Mouse (Mus musculus): ENCODE results near the gene Jag1. TPM values are rescaled to one million over a fixed set of nuclear protein-coding genes. Genes with fewer than 3 reads are reported as not detected.
A peak's percentile ranks its signal among the peaks of the same experiment; 100 is the strongest.

The Jag1 gene
- polyA plus RNA-seq (2012; rRNA removed): 2.4 and 3.1 TPM in 2 replicates

DNA sequence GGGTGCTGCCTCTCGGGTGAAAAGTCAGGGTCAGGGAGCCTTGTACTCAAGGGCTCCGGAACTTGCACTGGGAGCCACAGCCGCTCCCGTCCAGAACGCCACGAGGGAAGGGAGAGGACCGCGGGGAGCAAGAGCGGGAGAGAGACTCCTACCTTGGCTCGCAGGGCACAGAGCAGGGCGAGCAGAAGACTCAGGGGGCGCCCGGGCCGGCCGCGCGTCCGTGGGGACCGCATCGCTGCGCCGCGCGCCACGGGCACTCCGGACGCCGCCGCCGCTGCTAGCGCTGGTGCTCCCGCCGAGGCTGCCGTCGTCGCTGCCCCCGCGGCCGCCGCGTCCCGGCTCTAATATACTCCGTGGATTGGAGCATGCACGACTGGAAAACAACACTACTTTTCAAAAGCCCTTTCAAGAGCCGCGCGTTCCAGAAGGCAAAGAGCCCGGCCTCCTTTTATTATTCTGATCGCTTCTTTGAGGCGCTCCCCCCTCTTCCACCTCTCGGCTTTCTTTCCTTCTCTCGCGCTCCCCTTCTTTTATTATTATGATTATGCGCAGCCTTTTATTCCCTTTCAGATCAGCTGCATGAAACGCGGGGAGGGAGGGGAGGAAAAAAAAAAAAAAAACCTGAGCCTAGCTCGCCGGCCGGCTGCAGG lies at the start of gene Jag1:
Gene Jag1, minus strand, starts transcription at position 620 of the 650 bp plus-strand sequence.
- no peak for TF ChIP-seq CTCF (IDR thresholded peaks at IDR 0.05; ENCODE audit: borderline replicate concordance, insufficient read depth, low read depth, low read length)
- TF ChIP-seq POLR2A (IDR thresholded peaks at IDR 0.05; ENCODE audit: borderline replicate concordance, insufficient read depth, low read length): no peak
- WGBS: under 1% methylated on average over 59 of the region's 59 CpGs
- H3K4me1 ChIP-seq (ENCODE audit: control insufficient read depth, insufficient read depth, low read length): 0 out of 2 replicates have a peak, but pooled peaks cover 3% of the 10 kb centered on the region

DNA sequence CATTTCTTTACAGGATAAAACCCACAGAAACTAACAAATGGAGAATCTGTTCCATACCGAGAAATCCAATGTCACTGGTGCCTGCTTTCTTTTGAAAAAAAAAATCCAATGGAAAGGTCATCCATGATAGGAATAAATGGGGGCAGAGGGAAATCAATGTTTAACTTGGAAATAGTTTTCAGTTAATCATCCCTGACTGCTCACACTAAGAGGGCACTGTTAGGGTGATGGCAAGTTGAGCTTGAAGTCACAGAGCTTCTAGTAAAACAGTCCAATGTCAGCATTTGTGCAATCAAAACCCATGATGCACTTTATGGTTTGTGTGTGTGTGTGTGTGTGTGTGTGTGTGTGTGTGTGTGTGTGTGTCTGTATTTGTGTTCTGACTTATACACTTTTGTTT lies 39.6 kb upstream of the Jag1 start:
- no peak overlapping the region for H3K27ac ChIP-seq (ENCODE audit: insufficient read depth, low read length)
- no peak overlapping the region for H3K4me3 ChIP-seq (replicated peaks; ENCODE audit: insufficient read depth, low read depth, low read length)
- H3K4me1 ChIP-seq (ENCODE audit: control insufficient read depth, insufficient read depth, low read length): no peaks in the 10 kb centered on the region
- WGBS: 56% methylated on average over 1 of the region's 1 CpGs
- TF ChIP-seq POLR2A (IDR thresholded peaks at IDR 0.05; ENCODE audit: borderline replicate concordance, insufficient read depth, low read length): no peak
- TF ChIP-seq CTCF (IDR thresholded peaks at IDR 0.05; ENCODE audit: borderline replicate concordance, insufficient read depth, low read depth, low read length): no peak
- H3K27me3 ChIP-seq (ENCODE audit: control insufficient read depth, insufficient read depth, low read length): no peaks in the 10 kb centered on the region
- DNase-seq: no peak

More for the DNA sequence above, at the start of gene Jag1:
- DNase-seq: peak in 1 of 2 experiments; percentile 27
- Histone ChIP-seq H3K4me3 (replicated peaks; ENCODE audit: insufficient read depth, low read depth, low read length) (peak within 1 kb of the TSS; percentile 54), H3K27ac (ENCODE audit: insufficient read depth, low read length) (no peak within 1 kb of the TSS; the same call in 1 of the 2 replicates), H3K27me3 (ENCODE audit: control insufficient read depth, insufficient read depth, low read length) (peaks cover 7% of the 10 kb centered on the region; the same call in 1 of the 2 replicates)

DNA sequence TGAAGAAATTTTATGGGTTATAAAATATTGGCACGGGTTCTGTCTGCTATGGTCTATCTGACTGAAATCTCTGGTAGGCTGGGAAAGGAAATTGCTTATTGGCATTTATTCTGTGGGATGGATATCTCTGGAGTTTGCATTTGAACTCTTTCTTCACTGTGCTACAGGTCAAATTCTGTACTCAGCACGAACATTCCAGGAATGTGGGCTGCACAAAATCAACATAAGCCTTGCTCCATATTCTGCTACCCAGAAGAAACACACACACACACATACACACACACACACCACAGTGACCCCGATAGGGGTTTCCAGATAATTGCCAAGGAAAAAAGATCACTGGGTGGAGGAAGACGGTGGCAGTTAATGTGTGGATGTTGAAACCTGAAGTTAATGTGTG lies 37.4 kb upstream of the Jag1 start:
- Histone ChIP-seq H3K4me1 (ENCODE audit: control insufficient read depth, insufficient read depth, low read length) (no peaks in the 10 kb centered on the region), H3K27me3 (ENCODE audit: control insufficient read depth, insufficient read depth, low read length) (no peaks in the 10 kb centered on the region), H3K27ac (ENCODE audit: insufficient read depth, low read length) (no peak overlapping the region), H3K4me3 (replicated peaks; ENCODE audit: insufficient read depth, low read depth, low read length) (no peak overlapping the region)
- DNase-seq: no peak
- TF ChIP-seq POLR2A (IDR thresholded peaks at IDR 0.05; ENCODE audit: borderline replicate concordance, insufficient read depth, low read length) (no peak), CTCF (IDR thresholded peaks at IDR 0.05; ENCODE audit: borderline replicate concordance, insufficient read depth, low read depth, low read length) (no peak)
- WGBS: 71% methylated on average over 4 of the region's 4 CpGs

DNA sequence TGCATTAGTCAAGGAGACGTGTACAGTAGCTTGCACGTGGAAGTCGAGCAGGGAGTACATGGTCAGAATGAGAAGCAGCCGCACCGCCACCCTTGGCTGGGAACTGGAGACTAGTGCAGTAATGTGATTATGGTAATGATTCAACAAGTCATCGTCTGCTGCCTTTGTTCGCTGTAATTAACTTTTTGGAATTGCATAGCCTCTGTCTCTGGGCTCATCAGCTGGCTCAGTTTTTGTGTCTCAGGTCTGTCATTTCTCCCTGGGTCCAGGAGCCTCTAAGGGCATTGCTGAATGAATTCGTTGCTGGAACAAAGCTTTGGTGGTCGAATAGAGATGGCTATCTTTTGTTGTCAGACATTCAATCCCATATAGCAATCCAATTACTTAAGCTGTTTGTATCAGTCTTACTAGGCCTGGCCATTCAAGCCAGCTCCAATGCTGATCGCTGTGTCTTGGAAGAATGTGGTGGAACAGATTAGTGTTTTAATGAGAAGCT lies 36.8 kb upstream of the Jag1 start:
- no peaks in the 10 kb centered on the region for H3K27me3 ChIP-seq (ENCODE audit: control insufficient read depth, insufficient read depth, low read length)
- 31% methylated on average over 10 of the region's 10 CpGs for WGBS
- no peak overlapping the region for H3K4me3 ChIP-seq (replicated peaks; ENCODE audit: insufficient read depth, low read depth, low read length)
- no peak overlapping the region for H3K27ac ChIP-seq (ENCODE audit: insufficient read depth, low read length)
- H3K4me1 ChIP-seq (ENCODE audit: control insufficient read depth, insufficient read depth, low read length): no peaks in the 10 kb centered on the region
- no peak for DNase-seq
- TF ChIP-seq CTCF (IDR thresholded peaks at IDR 0.05; ENCODE audit: borderline replicate concordance, insufficient read depth, low read depth, low read length) (no peak), POLR2A (IDR thresholded peaks at IDR 0.05; ENCODE audit: borderline replicate concordance, insufficient read depth, low read length) (no peak)

DNA sequence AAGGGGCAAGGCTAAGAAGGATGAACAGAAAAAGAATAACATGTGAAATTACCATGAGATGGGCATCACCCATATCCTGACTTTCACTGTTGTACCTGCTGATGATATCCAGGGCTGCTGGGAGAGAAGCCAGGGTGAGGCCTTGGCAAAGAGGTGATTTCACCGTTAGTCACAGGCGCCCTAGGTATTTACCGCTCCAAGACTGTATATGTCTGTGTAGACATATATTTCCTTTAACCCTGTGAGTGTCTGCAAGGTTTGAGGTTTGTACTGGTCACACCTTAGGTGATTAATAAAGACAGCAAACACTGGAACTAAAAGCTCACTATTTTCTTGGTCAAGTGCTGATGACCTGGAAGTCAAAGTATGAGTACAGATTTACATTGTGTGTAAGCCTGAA lies 34.5 kb upstream of the Jag1 start:
- H3K4me3 ChIP-seq (replicated peaks; ENCODE audit: insufficient read depth, low read depth, low read length): no peak overlapping the region
- no peaks in the 10 kb centered on the region for H3K4me1 ChIP-seq (ENCODE audit: control insufficient read depth, insufficient read depth, low read length)
- no peak overlapping the region for H3K27ac ChIP-seq (ENCODE audit: insufficient read depth, low read length)
- DNase-seq: no peak
- H3K27me3 ChIP-seq (ENCODE audit: control insufficient read depth, insufficient read depth, low read length): no peaks in the 10 kb centered on the region
- TF ChIP-seq CTCF (IDR thresholded peaks at IDR 0.05; ENCODE audit: borderline replicate concordance, insufficient read depth, low read depth, low read length) (no peak), POLR2A (IDR thresholded peaks at IDR 0.05; ENCODE audit: borderline replicate concordance, insufficient read depth, low read length) (no peak)
- 95% methylated on average over 3 of the region's 3 CpGs for WGBS

DNA sequence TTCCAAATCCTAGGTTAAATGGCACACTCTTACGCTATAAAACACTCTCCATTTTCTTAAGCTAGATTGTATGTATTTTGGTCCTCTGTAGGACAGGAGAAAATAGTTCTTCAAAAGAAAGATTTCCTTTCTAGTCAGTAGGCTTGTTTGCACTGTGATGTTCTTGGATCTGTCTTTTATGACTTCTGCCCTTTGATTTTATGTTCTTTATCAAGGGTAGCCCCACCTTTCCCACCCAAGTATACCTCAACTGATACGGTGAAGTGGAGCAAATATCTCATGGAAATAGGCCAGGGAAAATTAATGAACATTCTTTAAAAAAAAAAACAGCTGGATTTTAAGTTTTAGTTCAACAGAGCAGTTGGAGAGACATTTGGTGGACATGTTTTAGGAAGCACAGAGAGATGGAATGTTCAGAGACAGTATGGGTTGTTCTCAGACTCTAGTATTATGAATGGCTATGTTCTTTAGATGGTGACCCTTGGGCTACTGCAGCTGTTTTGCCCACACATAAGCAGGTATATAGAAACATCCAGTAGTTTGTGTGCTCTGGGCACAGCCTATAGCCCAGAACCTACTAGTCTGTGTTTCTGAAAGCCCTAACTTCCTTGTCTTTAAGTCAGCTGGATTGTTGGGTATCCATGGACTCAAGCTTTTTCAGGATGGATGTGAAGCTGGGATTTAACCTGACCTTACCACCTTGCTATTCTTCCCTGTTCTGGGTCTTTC lies 30.7 kb upstream of the Jag1 start:
- Histone ChIP-seq H3K27me3 (ENCODE audit: control insufficient read depth, insufficient read depth, low read length) (no peaks in the 10 kb centered on the region), H3K4me3 (replicated peaks; ENCODE audit: insufficient read depth, low read depth, low read length) (no peak overlapping the region), H3K27ac (ENCODE audit: insufficient read depth, low read length) (no peak overlapping the region), H3K4me1 (ENCODE audit: control insufficient read depth, insufficient read depth, low read length) (no peaks in the 10 kb centered on the region)
- TF ChIP-seq POLR2A (IDR thresholded peaks at IDR 0.05; ENCODE audit: borderline replicate concordance, insufficient read depth, low read length): no peak
- TF ChIP-seq CTCF (IDR thresholded peaks at IDR 0.05; ENCODE audit: borderline replicate concordance, insufficient read depth, low read depth, low read length): no peak
- 89% methylated on average over 2 of the region's 2 CpGs for WGBS
- DNase-seq: no peak

DNA sequence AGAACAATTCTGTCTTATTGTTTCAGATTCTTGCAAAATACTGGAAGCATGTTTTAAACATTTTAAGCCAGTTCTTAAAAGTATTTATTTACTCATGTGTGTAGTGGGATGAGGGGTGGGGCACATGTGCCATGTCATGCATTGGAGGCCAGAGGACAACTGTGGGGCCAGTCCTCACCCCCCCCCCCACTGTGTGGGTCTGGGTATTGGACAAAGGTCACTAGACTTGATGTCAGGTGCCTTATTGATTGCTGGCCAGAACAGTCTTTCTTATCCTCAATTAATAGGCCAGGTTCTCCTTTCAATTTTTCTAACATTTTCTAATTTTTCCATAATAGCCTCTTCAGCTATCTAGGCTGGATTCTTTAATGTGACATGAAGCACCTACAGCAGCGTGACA lies 21.6 kb upstream of the Jag1 start:
- no peak for TF ChIP-seq POLR2A (IDR thresholded peaks at IDR 0.05; ENCODE audit: borderline replicate concordance, insufficient read depth, low read length)
- no peak for TF ChIP-seq CTCF (IDR thresholded peaks at IDR 0.05; ENCODE audit: borderline replicate concordance, insufficient read depth, low read depth, low read length)
- WGBS: 97% methylated on average over 1 of the region's 1 CpGs
- H3K4me1 ChIP-seq (ENCODE audit: control insufficient read depth, insufficient read depth, low read length): no peaks in the 10 kb centered on the region
- H3K27me3 ChIP-seq (ENCODE audit: control insufficient read depth, insufficient read depth, low read length): no peaks in the 10 kb centered on the region
- no peak overlapping the region for H3K27ac ChIP-seq (ENCODE audit: insufficient read depth, low read length)
- DNase-seq: no peak
- no peak overlapping the region for H3K4me3 ChIP-seq (replicated peaks; ENCODE audit: insufficient read depth, low read depth, low read length)

DNA sequence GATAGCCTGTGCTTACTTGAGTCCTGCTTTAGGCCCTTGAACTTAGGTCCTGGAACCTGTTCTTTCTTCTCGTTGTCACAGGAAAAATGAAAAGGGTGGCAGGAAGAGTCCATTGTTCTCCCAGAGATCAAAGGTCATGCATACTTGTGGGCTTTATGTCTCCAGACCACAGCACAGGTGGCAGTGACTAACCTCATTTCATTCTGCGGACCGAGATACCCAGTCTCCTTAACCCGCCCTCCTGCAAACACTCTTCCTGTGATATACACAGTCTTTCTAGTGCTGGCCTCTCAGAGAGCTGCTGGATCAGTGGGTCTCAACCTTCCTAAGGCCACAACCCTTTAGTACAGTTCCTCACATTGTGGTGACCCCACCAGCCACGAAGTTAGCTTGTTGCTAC lies 17.6 kb upstream of the Jag1 start:
- no peak for TF ChIP-seq CTCF (IDR thresholded peaks at IDR 0.05; ENCODE audit: borderline replicate concordance, insufficient read depth, low read depth, low read length)
- no peak for TF ChIP-seq POLR2A (IDR thresholded peaks at IDR 0.05; ENCODE audit: borderline replicate concordance, insufficient read depth, low read length)
- Histone ChIP-seq H3K27ac (ENCODE audit: insufficient read depth, low read length) (no peak overlapping the region), H3K4me1 (ENCODE audit: control insufficient read depth, insufficient read depth, low read length) (no peaks in the 10 kb centered on the region), H3K4me3 (replicated peaks; ENCODE audit: insufficient read depth, low read depth, low read length) (no peak overlapping the region), H3K27me3 (ENCODE audit: control insufficient read depth, insufficient read depth, low read length) (no peaks in the 10 kb centered on the region)
- DNase-seq: no peak
- 78% methylated on average over 5 of the region's 5 CpGs for WGBS

Data from cerebellum, adult 2 months (tissue).